Mouse (Mus musculus) limb, embryonic 11.5 days (tissue): ENCODE results near the gene Lmtk3. TPM values are rescaled to one million over a fixed set of nuclear protein-coding genes. Genes with fewer than 3 reads are reported as not detected.

ENCODE experiments used
- ATAC-seq: fragments of 200-750 bp; cut with Nextera tagmentation; 2 replicates; pipeline ENCODE4 v1.8.0; 2017; ENCODE audit warnings: low read depth; ENCODE audit not compliant: insufficient number of reproducible peaks, low FRiP score, low TSS enrichment
- DNase-seq: peaks from one replicate; pipeline ENCODE4 v3.0.0-alpha.2; 2015; ENCODE audit warnings: low spot score
- H3K27ac ChIP-seq: fragments of 300-500 bp; sonication (generic); replicated peaks from 2 replicates; pipeline ENCODE4 v1.5.1; 2014; ENCODE audit warnings: low read depth, mild to moderate bottlenecking, low read length
- H3K27me3 ChIP-seq: fragments of 300-500 bp; sonication (generic); 2 replicates; pipeline ENCODE4 v1.6.1; 2014; ENCODE audit warnings: mild to moderate bottlenecking, low read length, mixed read lengths; ENCODE audit not compliant: control insufficient read depth, insufficient read depth
- H3K36me3 ChIP-seq: fragments of 300-500 bp; sonication (generic); 2 replicates; pipeline ENCODE4 v1.6.1; 2014; ENCODE audit warnings: mild to moderate bottlenecking, low read length, moderate library complexity, mixed read lengths; ENCODE audit not compliant: control insufficient read depth, insufficient read depth
- H3K4me1 ChIP-seq: fragments of 300-500 bp; sonication (generic); 2 replicates; pipeline ENCODE4 v1.6.1; 2014; ENCODE audit warnings: low read length, mixed read lengths; ENCODE audit not compliant: control insufficient read depth, insufficient read depth
- H3K4me2 ChIP-seq: fragments of 300-500 bp; sonication (generic); 2 replicates; pipeline ENCODE4 v1.6.1; 2014; ENCODE audit warnings: low read depth, mild to moderate bottlenecking, moderate library complexity; ENCODE audit not compliant: severe bottlenecking
- H3K4me3 ChIP-seq: fragments of 300-500 bp; sonication (generic); 2 replicates; pipeline ENCODE4 v1.5.1; 2014; ENCODE audit warnings: low read depth, low read length
- H3K9ac ChIP-seq: fragments of 300-500 bp; sonication (generic); 2 replicates; pipeline ENCODE4 v1.6.1; 2014; ENCODE audit warnings: mild to moderate bottlenecking, low read length
- H3K9me3 ChIP-seq: fragments of 300-500 bp; sonication (generic); 2 replicates; pipeline ENCODE4 v1.6.1; 2016; ENCODE audit warnings: low read length; ENCODE audit not compliant: control insufficient read depth
- WGBS: fragments of 180-500 bp; shearing (Covaris S2); extraction: QIAGEN DNeasy Blood & Tissue Kit; methylation state at CpG from one replicate; pipeline ENCODE4 v1.1.7; 2014; 5-methylcytosine and 5-hydroxymethylcytosine counted together
- polyA plus RNA-seq: library from polyadenylated mRNA; unstranded; fragments of >200 nt; fragmentation: Nextera tagmentation; extraction: Ambion mirVana; gene quantifications from 2 replicates; pipeline ENCODE4 v1.2.1, GENCODE M21; 2014

Gene Lmtk3
- polyA plus RNA-seq, 1 experiment from 2014 or later, result 3.6 TPM

DNA sequence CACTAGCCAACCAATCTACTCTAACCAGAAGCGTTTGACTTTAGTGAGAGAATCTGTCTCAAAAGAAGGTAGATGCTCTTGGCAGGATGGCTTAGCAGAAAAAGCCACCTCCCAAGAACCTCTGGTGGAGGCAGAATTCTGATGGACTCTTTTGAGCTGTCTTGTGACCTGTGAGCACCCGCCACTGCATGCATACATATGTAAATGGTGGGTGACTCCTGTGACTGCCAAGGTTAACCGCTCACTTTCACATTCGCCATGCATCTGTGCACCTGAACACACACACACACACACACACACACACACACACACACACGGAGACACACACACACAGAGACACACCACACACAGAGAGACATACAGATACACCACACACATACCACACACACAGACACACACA lies 36.1 kb upstream of the Lmtk3 start:
- ATAC-seq (no peak), DNase-seq (no peak)
- WGBS, result 87% methylated on average over 5 of the region's 5 CpGs
- Histone ChIP-seq H3K4me2 (no peak overlapping the region), H3K27me3 (no peaks in the 10 kb centered on the region), H3K4me1 (peaks cover 3% of the 10 kb centered on the region; the same call in 1 of the 2 replicates), H3K36me3 (no peaks in the 10 kb centered on the region), H3K4me3 (no peak overlapping the region), H3K9me3 (no peaks in the 10 kb centered on the region; the same call in 1 of the 2 replicates), H3K27ac (no peak overlapping the region), H3K9ac (no peak overlapping the region)

DNA sequence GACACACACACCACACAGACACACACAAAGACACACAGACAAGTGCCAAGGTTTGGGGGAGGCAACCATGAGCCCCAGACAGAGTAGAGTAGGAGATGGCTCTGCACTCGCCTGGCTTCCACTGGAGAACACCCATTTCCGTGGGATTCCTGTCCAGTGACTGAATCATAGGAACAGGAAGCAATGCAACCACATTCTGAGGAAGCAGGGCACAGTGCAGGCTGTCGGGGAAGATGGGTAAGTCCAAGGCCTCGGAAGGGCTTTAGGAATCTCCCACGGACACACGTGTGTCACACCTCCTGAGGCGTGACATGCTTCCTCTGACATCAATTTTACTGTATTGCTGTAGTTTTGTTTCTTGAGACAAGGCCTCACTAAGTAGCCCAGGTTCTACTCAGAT lies 35.4 kb upstream of the Lmtk3 start:
- H3K27me3 ChIP-seq, result no peaks in the 10 kb centered on the region
- no peak for ATAC-seq
- no peaks in the 10 kb centered on the region; the same call in 1 of the 2 replicates for H3K9me3 ChIP-seq
- H3K4me1 ChIP-seq, result peaks cover 3% of the 10 kb centered on the region; the same call in 1 of the 2 replicates
- no peak overlapping the region for H3K4me2 ChIP-seq
- no peak overlapping the region for H3K9ac ChIP-seq
- H3K36me3 ChIP-seq, result no peaks in the 10 kb centered on the region
- H3K4me3 ChIP-seq, result no peak overlapping the region
- H3K27ac ChIP-seq, result no peak overlapping the region
- DNase-seq, result no peak
- WGBS, result 82% methylated on average over 7 of the region's 7 CpGs

GRCm38 (mm10) chr7:45749401-45749800 lies 34.1 kb upstream of the Lmtk3 start:
- WGBS, result 43% methylated on average over 9 of the region's 10 CpGs
- Histone ChIP-seq H3K36me3 (no peaks in the 10 kb centered on the region), H3K4me1 (peaks cover 3% of the 10 kb centered on the region; the same call in 1 of the 2 replicates), H3K27ac (no peak overlapping the region), H3K27me3 (no peaks in the 10 kb centered on the region), H3K9ac (0 out of 2 replicates have a peak overlapping the region, but pooled peaks have one; percentile 23), H3K9me3 (no peaks in the 10 kb centered on the region; the same call in 1 of the 2 replicates), H3K4me3 (no peak overlapping the region), H3K4me2 (no peak overlapping the region)
- no peak for ATAC-seq
- no peak for DNase-seq

GRCm38 (mm10) chr7:45750162-45750561 lies 33.4 kb upstream of the Lmtk3 start:
- no peak for ATAC-seq
- Histone ChIP-seq H3K27ac (no peak overlapping the region), H3K4me3 (no peak overlapping the region), H3K9me3 (no peaks in the 10 kb centered on the region; the same call in 1 of the 2 replicates), H3K4me1 (peaks cover 3% of the 10 kb centered on the region; the same call in 1 of the 2 replicates), H3K36me3 (no peaks in the 10 kb centered on the region), H3K27me3 (no peaks in the 10 kb centered on the region), H3K9ac (no peak overlapping the region), H3K4me2 (no peak overlapping the region)
- WGBS, result 79% methylated on average over 9 of the region's 9 CpGs
- DNase-seq, result no peak

DNA sequence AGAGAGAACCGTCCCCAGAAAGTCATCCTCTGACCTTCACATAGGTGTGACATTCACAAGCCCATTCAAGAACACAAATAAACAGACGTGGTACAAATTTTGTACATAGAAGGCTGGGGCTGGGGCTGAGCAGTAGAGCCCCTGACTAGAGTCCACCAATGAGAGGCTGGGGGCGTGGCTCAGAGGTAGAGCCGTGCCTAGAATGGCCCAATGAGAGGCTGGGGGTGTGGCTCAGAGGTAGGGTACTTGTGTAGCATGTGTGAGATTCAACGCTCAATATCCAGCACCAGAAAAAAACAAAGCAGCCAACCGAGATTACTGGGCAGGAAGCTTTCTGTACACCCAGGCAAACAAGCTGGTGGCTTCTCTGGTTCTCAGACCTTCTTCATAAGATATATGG lies 27.8 kb upstream of the Lmtk3 start:
- H3K4me1 ChIP-seq, result peaks cover 4% of the 10 kb centered on the region; the same call in 1 of the 2 replicates
- ATAC-seq (no peak), DNase-seq (no peak)
- H3K9ac ChIP-seq, result no peak overlapping the region
- H3K4me3 ChIP-seq, result no peak overlapping the region
- no peaks in the 10 kb centered on the region for H3K9me3 ChIP-seq
- WGBS, result 49% methylated on average over 6 of the region's 6 CpGs
- peaks cover 21% of the 10 kb centered on the region for H3K27me3 ChIP-seq
- no peak overlapping the region for H3K27ac ChIP-seq
- no peak overlapping the region for H3K4me2 ChIP-seq
- no peaks in the 10 kb centered on the region for H3K36me3 ChIP-seq

- Histone ChIP-seq H3K9ac (peak overlapping the region; percentile 47; the same call in 1 of the 2 replicates), H3K27me3 (peaks cover 21% of the 10 kb centered on the region), H3K27ac (no peak overlapping the region), H3K4me2 (peak overlapping the region; percentile 54), H3K4me3 (peak overlapping the region; percentile 26), H3K9me3 (no peaks in the 10 kb centered on the region), H3K4me1 (peaks cover 4% of the 10 kb centered on the region; the same call in 1 of the 2 replicates), H3K36me3 (no peaks in the 10 kb centered on the region)
- no peak for ATAC-seq
- DNase-seq, result peak; percentile 48
- 7% methylated on average over 27 of the region's 27 CpGs for WGBS
These were observed 24.1 kb upstream of the Lmtk3 start for GRCm38 (mm10) chr7:45759400-45759799.

DNA sequence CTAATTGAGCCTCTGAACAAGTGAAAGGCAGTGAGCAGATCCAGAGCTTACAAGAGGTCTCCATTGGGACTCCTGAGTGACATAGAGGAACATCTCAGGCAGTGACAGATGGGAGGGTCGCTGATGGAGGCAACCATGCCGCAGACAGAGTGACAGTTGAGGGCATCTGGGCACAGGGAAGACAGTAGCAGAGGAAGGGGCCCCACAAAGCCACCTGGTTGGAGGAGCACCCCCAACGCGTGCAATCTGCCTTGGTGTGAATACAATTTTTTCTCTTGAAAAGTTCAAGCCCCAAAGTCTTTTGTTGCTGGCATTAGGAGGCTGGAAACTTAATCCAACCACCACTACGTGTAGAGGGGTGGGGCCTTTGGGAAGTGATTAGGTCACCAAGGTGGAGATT lies 23.4 kb upstream of the Lmtk3 start:
- no peak overlapping the region for H3K9ac ChIP-seq
- no peak overlapping the region for H3K4me2 ChIP-seq
- ATAC-seq (no peak), DNase-seq (no peak)
- no peak overlapping the region for H3K4me3 ChIP-seq
- H3K9me3 ChIP-seq, result no peaks in the 10 kb centered on the region
- WGBS, result 72% methylated on average over 5 of the region's 5 CpGs
- no peak overlapping the region for H3K27ac ChIP-seq
- peaks cover 4% of the 10 kb centered on the region; the same call in 1 of the 2 replicates for H3K4me1 ChIP-seq
- H3K36me3 ChIP-seq, result no peaks in the 10 kb centered on the region
- H3K27me3 ChIP-seq, result peaks cover 21% of the 10 kb centered on the region

GRCm38 (mm10) chr7:45765995-45766394 lies 17.5 kb upstream of the Lmtk3 start:
- no peaks in the 10 kb centered on the region for H3K36me3 ChIP-seq
- no peak overlapping the region for H3K9ac ChIP-seq
- H3K27me3 ChIP-seq, result no peaks in the 10 kb centered on the region
- H3K4me1 ChIP-seq, result no peaks in the 10 kb centered on the region
- no peak for ATAC-seq
- H3K4me3 ChIP-seq, result no peak overlapping the region
- no peak overlapping the region for H3K27ac ChIP-seq
- no peaks in the 10 kb centered on the region for H3K9me3 ChIP-seq
- H3K4me2 ChIP-seq, result no peak overlapping the region
- DNase-seq, result no peak
- 61% methylated on average over 8 of the region's 8 CpGs for WGBS

- Histone ChIP-seq H3K27ac (no peak overlapping the region), H3K4me1 (no peaks in the 10 kb centered on the region), H3K4me2 (no peak overlapping the region), H3K4me3 (no peak overlapping the region), H3K9me3 (no peaks in the 10 kb centered on the region), H3K36me3 (no peaks in the 10 kb centered on the region), H3K9ac (no peak overlapping the region), H3K27me3 (no peaks in the 10 kb centered on the region)
- 49% methylated on average over 8 of the region's 8 CpGs for WGBS
- ATAC-seq (no peak), DNase-seq (no peak)
These were observed 16.8 kb upstream of the Lmtk3 start for GRCm38 (mm10) chr7:45766764-45767163.
